Mouse (Mus musculus) CH12.LX (cell line): ENCODE results near the gene Tradd. TPM values are rescaled to one million over a fixed set of nuclear protein-coding genes. Genes with fewer than 3 reads are reported as not detected.

Experiments used
- DNase-seq: peaks from one replicate; pipeline ENCODE4 v3.0.0-alpha.2; 2013; ENCODE audit errors: extremely low read depth
- H3K27ac ChIP-seq: 2 replicates; pipeline ENCODE4 v1.5.1; 2012; ENCODE audit warnings: low read depth, mild to moderate bottlenecking, control low read depth, moderate library complexity; ENCODE audit not compliant: insufficient read depth
- H3K27me3 ChIP-seq: replicated peaks from 2 replicates; pipeline ENCODE3; 2012; ENCODE audit warnings: inconsistent platforms
- H3K36me3 ChIP-seq, 2 experiments: replicated peaks in 1 of 2; 2 replicates each; pipeline versions ENCODE3 to v1.6.1; 2012; ENCODE audit warnings: inconsistent platforms in 1 of 2, low read length in 1 of 2, mild to moderate bottlenecking in 1 of 2, mixed read lengths in 1 of 2, moderate library complexity in 1 of 2; ENCODE audit not compliant: control insufficient read depth in 1 of 2, insufficient read depth in 1 of 2
- H3K4me1 ChIP-seq, 2 experiments: 2 replicates each; pipeline ENCODE4 v1.6.1; 2012; ENCODE audit warnings: inconsistent platforms in 1 of 2, moderate library complexity in 1 of 2; ENCODE audit not compliant: insufficient read depth in 2 of 2, control insufficient read depth in 1 of 2
- H3K4me2 ChIP-seq: 2 replicates; pipeline ENCODE4 v1.6.1; 2012; ENCODE audit warnings: low read depth, mild to moderate bottlenecking, control low read depth; ENCODE audit not compliant: poor library complexity, insufficient read depth, severe bottlenecking
- H3K4me3 ChIP-seq, 3 experiments: fragments of 150-350 bp in 1 of 3; sonication (generic) in 1 of 3; replicated peaks in 1 of 3; 2 replicates each; pipeline versions ENCODE3 to v1.5.1; 2011 to 2012; ENCODE audit warnings: low read depth in 2 of 3, low read length in 2 of 3, mild to moderate bottlenecking in 2 of 3, moderate library complexity in 2 of 3, control low read depth in 1 of 3, improper control_type of control experiment in 1 of 3, inconsistent platforms in 1 of 3, mixed read lengths in 1 of 3; ENCODE audit not compliant: poor library complexity in 1 of 3
- H3K79me2 ChIP-seq: replicated peaks from 2 replicates; pipeline ENCODE4 v1.6.1; 2012; ENCODE audit warnings: mild to moderate bottlenecking, moderate library complexity; ENCODE audit not compliant: control insufficient read depth, poor library complexity, insufficient read depth, severe bottlenecking; ENCODE audit errors: extremely low read depth
- H3K9ac ChIP-seq: 2 replicates; pipeline ENCODE4 v1.6.1; 2012; ENCODE audit warnings: low read depth, mild to moderate bottlenecking, control low read depth, moderate library complexity; ENCODE audit not compliant: insufficient read depth
- H3K9me3 ChIP-seq: replicated peaks from 2 replicates; pipeline ENCODE3; 2012; ENCODE audit warnings: low read length, inconsistent platforms, mixed read lengths
- BHLHE40 ChIP-seq: IDR thresholded peaks from 2 replicates; pipeline ENCODE4 v1.6.1; 2011; ENCODE audit warnings: mild to moderate bottlenecking, low read depth, low read length, improper control_type of control experiment
- CHD1 ChIP-seq: IDR thresholded peaks from 2 replicates; pipeline ENCODE4 v1.6.1; 2012; ENCODE audit warnings: low read depth, low read length, improper control_type of control experiment, inconsistent platforms
- EP300 ChIP-seq: IDR thresholded peaks from 2 replicates; pipeline ENCODE4 v1.6.1; 2011; ENCODE audit warnings: low read length, improper control_type of control experiment
- ETS1 ChIP-seq: conservative IDR thresholded peaks from 2 replicates; pipeline ENCODE4 v1.6.1; 2012; ENCODE audit warnings: low read depth, mild to moderate bottlenecking, inconsistent platforms, low read length, improper control_type of control experiment, moderate library complexity
- HCFC1 ChIP-seq: IDR thresholded peaks from 2 replicates; pipeline ENCODE4 v1.6.1; 2012; ENCODE audit warnings: low read depth, mild to moderate bottlenecking, inconsistent platforms, low read length, improper control_type of control experiment
- IRF4 ChIP-seq: IDR thresholded peaks from 2 replicates; pipeline ENCODE4 v1.6.1; 2014; ENCODE audit warnings: low read depth, mild to moderate bottlenecking, inconsistent platforms, low read length, improper control_type of control experiment
- JUN ChIP-seq: IDR thresholded peaks from 2 replicates; pipeline ENCODE4 v1.6.1; 2011; ENCODE audit warnings: low read depth, mild to moderate bottlenecking, low read length, improper control_type of control experiment, moderate library complexity; ENCODE audit not compliant: insufficient read depth
- JUND ChIP-seq: conservative IDR thresholded peaks from 2 replicates; pipeline ENCODE4 v1.6.1; 2011; ENCODE audit warnings: low read depth, low read length, improper control_type of control experiment
- KAT2A ChIP-seq: IDR thresholded peaks from 2 replicates; pipeline ENCODE4 v1.6.1; 2012; ENCODE audit warnings: low read length, improper control_type of control experiment, inconsistent platforms; ENCODE audit not compliant: insufficient replicate concordance
- MAFK ChIP-seq: IDR thresholded peaks from 2 replicates; pipeline ENCODE4 v1.6.1; 2011; ENCODE audit warnings: low read length, improper control_type of control experiment; ENCODE audit not compliant: insufficient replicate concordance
- MAZ ChIP-seq: IDR thresholded peaks from 2 replicates; pipeline ENCODE4 v1.6.1; 2012; ENCODE audit warnings: low read depth, mild to moderate bottlenecking, inconsistent platforms, low read length, improper control_type of control experiment, moderate library complexity
- MXI1 ChIP-seq: IDR thresholded peaks from 2 replicates; pipeline ENCODE4 v1.6.1; 2011; ENCODE audit warnings: mild to moderate bottlenecking, low read depth, low read length, improper control_type of control experiment
- NELFE ChIP-seq: IDR thresholded peaks from 2 replicates; pipeline ENCODE4 v1.6.1; 2011; ENCODE audit warnings: low read depth, low read length, improper control_type of control experiment
- POLR2AphosphoS2 ChIP-seq: IDR thresholded peaks from 2 replicates; pipeline ENCODE4 v1.6.1; 2011; ENCODE audit warnings: low read depth, low read length, improper control_type of control experiment
- RAD21 ChIP-seq: IDR thresholded peaks from 2 replicates; pipeline ENCODE4 v1.6.1; 2011; ENCODE audit warnings: low read depth, mild to moderate bottlenecking, low read length, improper control_type of control experiment, moderate library complexity
- SIN3A ChIP-seq: IDR thresholded peaks from 2 replicates; pipeline ENCODE4 v1.6.1; 2012; ENCODE audit warnings: low read length, improper control_type of control experiment, inconsistent platforms
- SMC3 ChIP-seq: IDR thresholded peaks from 2 replicates; pipeline ENCODE4 v1.6.1; 2011; ENCODE audit warnings: low read depth, low read length, improper control_type of control experiment
- TBP ChIP-seq: conservative IDR thresholded peaks from 2 replicates; pipeline ENCODE4 v1.6.1; 2011; ENCODE audit warnings: low read depth, low read length, improper control_type of control experiment
- TCF12 ChIP-seq: IDR thresholded peaks from 2 replicates; pipeline ENCODE4 v1.6.1; 2014; ENCODE audit warnings: low read depth, mild to moderate bottlenecking, inconsistent platforms, low read length, improper control_type of control experiment
- UBTF ChIP-seq: IDR thresholded peaks from 2 replicates; pipeline ENCODE4 v1.6.1; 2012; ENCODE audit warnings: low read depth, mild to moderate bottlenecking, inconsistent platforms, low read length, improper control_type of control experiment, moderate library complexity
- USF1 ChIP-seq: IDR thresholded peaks from 2 replicates; pipeline ENCODE4 v1.6.1; 2014; ENCODE audit warnings: low read depth, mild to moderate bottlenecking, inconsistent platforms, low read length, improper control_type of control experiment
- ZKSCAN1 ChIP-seq: IDR thresholded peaks from 2 replicates; pipeline ENCODE4 v1.6.1; 2012; ENCODE audit warnings: low read depth, inconsistent platforms, low read length, improper control_type of control experiment, borderline replicate concordance
- ZMIZ1 ChIP-seq: IDR thresholded peaks from 2 replicates; pipeline ENCODE4 v1.6.1; 2012; ENCODE audit warnings: low read depth, mild to moderate bottlenecking, inconsistent platforms, low read length, improper control_type of control experiment
- ZNF384 ChIP-seq: IDR thresholded peaks from 2 replicates; pipeline ENCODE4 v1.6.1; 2012; ENCODE audit warnings: low read depth, low read length, improper control_type of control experiment, inconsistent platforms
- dilution Hi-C: fragments of 300-500 bp; cut with MboI; formaldehyde crosslinking; loops from 2 replicates; pipeline ENCODE4 v1.14.3; 2020; ENCODE audit warnings: low sequenced_read_pairs; ENCODE audit not compliant: extremely low pct_unique_long_range_greater_than_20kb, extremely low pct_ligation_motif_present
- in situ Hi-C: fragments of 300-500 bp; cut with MboI; formaldehyde crosslinking; loops from 3 replicates; pipeline ENCODE4 v1.14.3; 2019; ENCODE audit warnings: low sequenced_read_pairs, low pct_ligation_motif_present, low pct_unique_long_range_greater_than_20kb, mixed read lengths
- polyA plus RNA-seq: library from polyadenylated mRNA; unstranded; fragments of >175 nt; gene quantifications from 2 replicates; pipeline ENCODE4 v1.2.1, GENCODE M21; 2012; ENCODE audit warnings: low read depth; ENCODE audit not compliant: insufficient read length
- total RNA-seq, 2 experiments: library from RNA; depleted of rRNA; stranded (reverse); fragments of 300-350 nt in 1 of 2; fragments of >200 nt in 1 of 2; gene quantifications; 2 replicates each; pipeline ENCODE4 v1.2.3; 2012 to 2014

The Tradd gene
- total and polyA plus RNA-seq, 3 experiments: 18.6 to 30.8 (median 20.4) TPM

DNA sequence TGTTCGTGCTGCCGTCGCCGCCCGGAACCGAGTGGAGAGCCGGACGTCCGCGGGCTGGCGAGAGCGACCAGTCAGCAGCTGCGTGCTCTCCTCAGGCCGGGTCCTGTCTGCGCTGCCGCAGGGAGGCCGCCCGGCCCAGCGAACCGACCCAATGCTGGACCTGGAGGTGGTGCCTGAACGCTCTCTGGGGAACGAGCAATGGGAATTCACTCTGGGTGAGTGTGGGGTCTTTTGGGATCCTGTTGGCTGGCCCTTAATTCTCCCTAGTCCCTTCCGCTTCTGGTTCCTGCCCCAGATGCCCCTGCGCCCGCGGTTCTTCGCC, 39.2 kb downstream of the Tradd start:
- Histone ChIP-seq H3K27ac (peak overlapping the region; percentile 61), H3K9me3 (no peaks in the 10 kb centered on the region), H3K4me2 (peak overlapping the region; percentile 78), H3K4me3 (peak overlapping the region; percentile 83 to 99 (median 97)), H3K36me3 (peaks cover 0 to 9% of the 10 kb centered on the region in 2 experiments), H3K9ac (peak overlapping the region; percentile 88), H3K79me2 (peaks cover 21% of the 10 kb centered on the region), H3K4me1 (peaks cover 3 to 20% of the 10 kb centered on the region in 2 experiments; a peak in 3 of 4 replicates), H3K27me3 (no peaks in the 10 kb centered on the region)
- TF ChIP-seq JUND: no peak
- no peak for TF ChIP-seq MAFK
- TF ChIP-seq HCFC1: no peak
- 0 out of 2 replicates have a peak, but pooled peaks have one; percentile 24 for TF ChIP-seq BHLHE40
- TF ChIP-seq MAZ: no peak
- 0 out of 2 replicates have a peak, but pooled peaks have one; percentile 6 for TF ChIP-seq IRF4
- no peak for TF ChIP-seq EP300
- TF ChIP-seq NELFE: peak; percentile 83
- no peak for TF ChIP-seq KAT2A
- TF ChIP-seq ZKSCAN1: no peak
- no peak for TF ChIP-seq ZMIZ1
- no peak for TF ChIP-seq TCF12
- TF ChIP-seq RAD21: no peak
- 0 out of 2 replicates have a peak, but pooled peaks have one; percentile 0 for TF ChIP-seq SMC3
- no peak for TF ChIP-seq JUN
- TF ChIP-seq ZNF384: no peak
- TF ChIP-seq CHD1: peak; percentile 32; the same call in 1 of the 2 replicates
- no peak for TF ChIP-seq ETS1
- TF ChIP-seq SIN3A: peak; percentile 94
- no peak for TF ChIP-seq MXI1
- TF ChIP-seq TBP: no peak
- TF ChIP-seq POLR2AphosphoS2: no peak
- TF ChIP-seq UBTF: 0 out of 2 replicates have a peak, but pooled peaks have one; percentile 29
- TF ChIP-seq USF1: no peak
- DNase-seq: no peak
- in situ Hi-C loops: loop anchor here (5.0 kb wide), 1 partner anchor 78 kb away; no protein-coding TSS in a partner anchor
- dilution Hi-C loops: no loop called here
